Mouse (Mus musculus) lung, adult 2 months (tissue): ENCODE measurements around the gene Cd83. TPM values are rescaled to one million over a fixed set of nuclear protein-coding genes. Genes with fewer than 3 reads are reported as not detected.

Source experiments
- DNase-seq: peaks from one replicate; pipeline ENCODE4 v3.0.0; 2022
- H3K4me1 ChIP-seq: fragments of 200-500 bp; 2 replicates; pipeline ENCODE4 v1.6.1; 2011; ENCODE audit warnings: low read length; ENCODE audit not compliant: control insufficient read depth, insufficient read depth
- H3K4me3 ChIP-seq: fragments of 200-500 bp; replicated peaks from 2 replicates; pipeline ENCODE3; 2011; ENCODE audit warnings: low read depth, mild to moderate bottlenecking, control low read depth, low read length; ENCODE audit errors: extremely low read depth
- CTCF ChIP-seq: fragments of 200-500 bp; IDR thresholded peaks from 2 replicates; pipeline ENCODE4 v1.5.1; 2011; ENCODE audit warnings: mild to moderate bottlenecking, low read length, control low read depth; ENCODE audit not compliant: insufficient read depth
- POLR2A ChIP-seq: fragments of 200-500 bp; IDR thresholded peaks from 2 replicates; pipeline ENCODE4 v1.6.1; 2011; ENCODE audit warnings: low read depth, mild to moderate bottlenecking, control low read depth, low read length, borderline replicate concordance; ENCODE audit errors: extremely low read depth
- WGBS: fragments of 180-500 bp; shearing (Covaris S2); methylation state at CpG from one replicate; pipeline ENCODE4 v1.1.7; 2018; 5-methylcytosine and 5-hydroxymethylcytosine counted together
- polyA plus RNA-seq: library from polyadenylated mRNA; depleted of rRNA; stranded (reverse); fragments of >200 nt; gene quantifications from 2 replicates; pipeline ENCODE4 v1.2.3, GENCODE M21; 2012

Gene Cd83
- polyA plus RNA-seq, 1 experiment, result 6.9 TPM

DNA sequence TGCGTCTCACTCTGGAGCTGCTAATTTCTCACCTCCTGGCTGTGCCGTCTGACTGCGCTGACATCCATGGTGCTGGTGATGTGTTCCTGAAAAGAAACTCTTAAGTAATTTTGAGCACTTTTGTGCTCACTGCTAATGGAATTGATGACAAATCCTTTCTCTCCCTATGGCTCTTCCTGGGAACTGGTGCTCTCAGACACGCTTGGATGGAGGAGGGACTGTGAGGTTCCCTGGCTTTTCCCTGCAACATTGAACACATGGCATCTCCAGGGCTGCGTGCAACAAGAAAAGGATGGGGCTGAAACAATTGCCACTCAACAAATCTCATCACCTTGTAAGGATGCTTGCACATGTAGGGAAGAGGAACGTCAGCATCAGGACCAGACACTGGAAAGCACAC, 11.6 kb upstream of the Cd83 start:
- Histone ChIP-seq H3K4me3 (no peak overlapping the region), H3K4me1 (peaks cover 5% of the 10 kb centered on the region; the same call in 1 of the 2 replicates)
- WGBS, result 94% methylated on average over 6 of the region's 6 CpGs
- DNase-seq, result no peak
- no peak for TF ChIP-seq POLR2A
- TF ChIP-seq CTCF, result no peak

DNA sequence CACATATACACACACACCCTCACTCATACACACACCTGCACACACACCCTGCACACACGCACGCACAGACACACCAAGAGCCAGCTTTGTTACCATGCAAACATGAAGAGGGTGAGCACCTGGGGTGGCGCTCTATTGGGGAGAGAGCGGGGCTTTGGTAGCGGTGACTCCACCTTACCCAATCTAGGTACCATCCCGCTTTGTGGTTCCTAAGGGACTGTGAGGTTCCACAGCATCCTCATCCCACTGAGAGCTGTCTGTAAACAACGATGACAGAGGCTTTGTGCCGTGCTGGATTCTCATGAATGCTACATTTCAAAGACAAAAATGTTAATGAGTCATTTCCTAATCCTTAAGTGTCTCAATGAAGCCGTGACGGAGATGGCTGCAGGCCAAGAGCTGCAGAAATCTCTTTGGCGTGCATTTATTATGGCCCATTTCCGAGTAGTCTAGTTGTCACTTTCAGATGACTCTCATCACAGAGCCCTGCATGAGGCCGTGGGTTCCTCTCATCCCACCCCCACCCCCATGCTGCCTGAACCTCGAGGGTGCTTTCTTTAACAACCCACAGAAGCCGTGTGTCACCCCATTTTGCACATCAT, 10.5 kb upstream of the Cd83 start:
- DNase-seq, result peak; percentile 46
- H3K4me3 ChIP-seq, result no peak overlapping the region
- TF ChIP-seq CTCF (no peak), POLR2A (no peak)
- 39% methylated on average over 15 of the region's 15 CpGs for WGBS
- peaks cover 5% of the 10 kb centered on the region; the same call in 1 of the 2 replicates for H3K4me1 ChIP-seq

DNA sequence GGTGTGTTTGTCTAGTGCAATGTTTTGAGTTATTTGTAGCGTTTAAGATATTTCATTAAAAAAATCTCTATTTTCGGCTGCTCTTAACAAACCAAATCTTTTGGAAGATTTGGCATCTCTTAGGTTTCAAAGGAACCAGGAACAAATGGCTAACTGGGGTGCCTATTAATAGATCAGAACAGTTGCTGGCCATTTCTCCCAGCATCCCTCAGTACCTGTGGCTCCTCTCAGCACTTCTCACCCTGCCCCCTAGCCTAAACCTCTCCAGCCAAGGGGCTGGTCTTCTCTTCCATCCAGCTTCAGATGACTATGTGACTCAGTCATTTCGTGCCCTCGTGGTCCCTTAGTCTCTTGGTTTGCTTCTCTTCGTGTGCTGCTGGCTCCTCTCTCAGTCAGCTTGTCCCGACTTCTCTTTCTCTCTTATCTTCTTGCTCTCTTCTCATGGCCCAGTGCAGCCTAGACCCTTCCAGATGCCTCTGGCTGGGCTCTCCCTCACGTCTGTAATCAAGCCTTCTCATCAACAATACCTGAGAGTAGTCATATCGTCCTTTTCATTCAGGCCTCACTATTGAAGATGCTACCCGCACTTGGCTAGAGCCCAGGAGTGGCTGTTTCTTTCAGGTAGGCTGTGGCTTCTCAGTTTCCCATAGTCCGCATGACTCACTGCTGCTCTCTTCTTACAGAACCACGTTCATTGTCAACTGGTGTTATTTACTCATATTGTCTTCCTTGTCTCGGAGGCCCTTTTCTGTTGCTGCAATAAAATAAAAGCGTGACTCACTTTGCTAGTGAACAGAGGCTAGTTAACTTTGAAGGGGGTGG, 9.8 kb upstream of the Cd83 start:
- WGBS, result 60% methylated on average over 13 of the region's 13 CpGs
- DNase-seq, result no peak
- TF ChIP-seq CTCF (no peak), POLR2A (no peak)
- no peak overlapping the region for H3K4me3 ChIP-seq
- H3K4me1 ChIP-seq, result peaks cover 5% of the 10 kb centered on the region; the same call in 1 of the 2 replicates

DNA sequence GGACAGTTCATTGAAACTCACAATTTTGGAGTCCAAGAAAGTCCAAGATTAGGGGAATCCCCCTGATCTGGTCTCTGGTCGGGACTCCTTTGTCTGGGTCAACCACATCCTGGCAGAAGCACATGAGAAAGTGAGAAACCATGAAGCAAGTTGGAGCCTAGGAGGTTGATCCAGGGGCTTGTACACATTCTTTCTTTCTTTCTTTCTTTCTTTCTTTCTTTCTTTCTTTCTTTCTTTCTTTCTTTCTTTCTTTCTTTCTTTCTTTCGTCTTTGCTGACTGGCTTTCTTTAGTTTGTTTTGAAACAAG, 9.2 kb upstream of the Cd83 start:
- DNase-seq, result no peak
- peaks cover 5% of the 10 kb centered on the region; the same call in 1 of the 2 replicates for H3K4me1 ChIP-seq
- no peak for TF ChIP-seq CTCF
- TF ChIP-seq POLR2A, result no peak
- no peak overlapping the region for H3K4me3 ChIP-seq
- WGBS, result 60% methylated on average over 2 of the region's 2 CpGs

DNA sequence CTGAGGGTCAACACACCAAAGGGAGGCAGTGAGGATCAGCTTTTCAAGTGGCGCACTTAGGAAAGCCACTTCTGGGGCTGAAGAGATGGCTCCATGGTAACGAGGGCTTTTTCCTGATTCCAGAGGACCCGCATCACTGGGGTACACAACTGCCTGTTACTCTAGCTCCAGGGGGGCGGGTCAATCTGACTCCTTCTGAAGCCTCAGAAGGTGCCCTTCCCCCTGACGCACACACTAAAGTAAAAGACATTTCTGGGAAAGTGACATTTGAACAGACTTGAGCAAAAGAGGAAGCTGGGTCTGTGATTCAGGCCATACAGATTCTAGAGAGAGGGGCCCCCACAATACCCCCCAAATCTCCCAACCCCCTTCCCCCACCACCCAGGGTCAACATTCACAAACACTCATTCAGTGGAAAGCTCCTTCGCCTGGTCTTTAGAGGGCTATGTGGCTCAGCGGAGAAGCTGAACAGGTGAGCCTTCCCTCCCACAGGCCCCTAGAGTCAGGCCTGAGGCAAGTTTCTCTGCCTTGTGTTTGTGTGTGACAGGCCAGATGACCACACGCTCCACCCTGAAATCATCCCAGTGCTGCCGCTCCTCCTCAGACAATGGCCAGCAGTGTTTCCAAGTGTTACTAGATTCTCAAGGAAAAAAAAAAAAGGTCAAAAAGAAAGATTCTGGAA, 7.1 kb upstream of the Cd83 start:
- Histone ChIP-seq H3K4me1 (peaks cover 5% of the 10 kb centered on the region; the same call in 1 of the 2 replicates), H3K4me3 (no peak overlapping the region)
- TF ChIP-seq CTCF (no peak), POLR2A (no peak)
- DNase-seq, result no peak
- 64% methylated on average over 9 of the region's 9 CpGs for WGBS

DNA sequence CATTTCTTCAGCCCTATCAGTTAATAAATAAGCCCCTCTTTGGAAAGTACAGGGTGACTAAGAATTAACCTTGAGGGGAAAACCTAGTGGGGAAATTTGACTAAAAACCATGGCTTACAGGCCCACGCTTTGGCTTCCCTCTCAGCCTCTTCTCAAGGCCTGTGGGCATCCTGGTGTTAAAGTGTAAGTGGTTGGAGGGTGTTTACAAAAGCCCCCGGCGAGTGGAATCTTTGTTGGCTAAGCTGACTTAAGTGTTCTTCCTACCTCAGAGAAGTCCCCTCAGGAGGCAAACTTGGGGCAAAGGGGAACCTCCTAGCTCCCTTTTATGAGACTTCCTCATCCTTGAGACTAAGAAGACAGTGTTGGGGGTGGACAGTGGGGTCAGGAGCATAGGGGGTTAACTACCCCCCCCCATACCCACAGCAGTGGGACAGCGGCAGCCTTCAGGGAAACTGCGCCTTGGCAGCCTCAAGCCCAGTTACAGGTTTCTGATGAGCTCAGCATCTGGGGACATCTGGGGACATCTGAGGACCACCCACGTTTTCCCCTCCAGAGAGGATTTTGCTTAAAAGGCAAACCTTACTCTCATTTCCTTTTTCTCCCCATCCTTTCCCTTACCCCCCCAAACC, 6.4 kb upstream of the Cd83 start:
- no peak for DNase-seq
- no peak overlapping the region for H3K4me3 ChIP-seq
- peaks cover 5% of the 10 kb centered on the region; the same call in 1 of the 2 replicates for H3K4me1 ChIP-seq
- WGBS, result 55% methylated on average over 6 of the region's 6 CpGs
- no peak for TF ChIP-seq POLR2A
- no peak for TF ChIP-seq CTCF

DNA sequence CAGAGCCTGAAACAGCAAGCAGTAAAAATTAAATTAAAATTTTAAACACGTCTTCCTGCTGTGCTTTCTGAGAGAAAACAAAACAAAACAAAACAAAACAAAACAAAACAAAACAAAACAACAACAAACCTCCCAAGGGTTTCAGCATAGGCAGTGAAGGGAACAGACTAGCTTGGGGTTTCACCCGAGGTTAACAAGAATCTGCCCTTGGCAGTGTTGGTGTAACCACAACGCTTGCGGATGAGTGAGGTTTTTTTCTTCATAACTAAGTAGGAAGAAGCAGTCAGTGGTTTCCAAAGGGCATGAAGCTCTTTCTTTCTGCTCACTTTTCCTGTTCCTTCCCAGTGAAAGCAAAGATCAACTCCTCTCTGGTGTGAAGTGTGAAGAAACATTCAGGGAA, 5.6 kb upstream of the Cd83 start:
- H3K4me1 ChIP-seq, result peaks cover 5% of the 10 kb centered on the region; the same call in 1 of the 2 replicates
- DNase-seq, result no peak
- no peak overlapping the region for H3K4me3 ChIP-seq
- 48% methylated on average over 4 of the region's 4 CpGs for WGBS
- TF ChIP-seq CTCF, result no peak
- TF ChIP-seq POLR2A, result no peak

DNA sequence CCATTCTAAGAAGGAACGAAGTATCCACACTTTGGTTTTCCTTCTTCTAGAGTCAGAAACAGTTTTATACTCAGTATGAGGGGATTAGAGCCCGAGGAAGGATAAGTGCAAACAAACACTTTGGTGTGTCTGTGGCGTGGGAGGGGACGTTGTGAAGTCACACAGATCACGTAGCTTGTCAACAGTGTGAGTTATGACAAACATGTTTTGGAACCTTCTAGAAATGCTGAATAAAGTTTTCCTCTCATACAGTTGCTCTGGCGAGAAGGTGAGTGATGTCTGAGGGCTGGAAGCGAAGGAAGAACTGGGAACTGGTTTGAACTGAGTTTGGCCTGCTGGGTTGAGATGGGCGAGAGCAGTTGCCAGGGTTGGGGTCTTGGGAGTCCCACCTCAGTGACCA, 4.5 kb upstream of the Cd83 start:
- H3K4me1 ChIP-seq, result peaks cover 5% of the 10 kb centered on the region

DNA sequence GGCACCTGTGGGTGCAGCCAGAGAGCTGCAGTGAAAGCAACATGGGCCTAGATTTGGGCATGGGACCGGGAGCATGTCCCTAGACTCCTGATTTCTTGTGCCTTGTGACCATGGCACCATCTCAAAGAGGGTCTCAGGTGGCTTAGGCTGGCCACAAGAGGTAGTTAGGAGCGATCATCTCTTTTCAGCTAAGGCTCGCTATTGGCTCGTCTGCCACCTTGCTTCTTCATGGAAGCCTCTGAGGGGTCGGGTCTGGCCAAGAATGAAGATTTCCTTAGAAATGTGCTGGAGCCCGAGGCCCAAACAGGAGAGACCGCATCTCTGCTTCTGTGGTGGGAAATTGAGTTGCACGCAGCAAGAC, 1.1 kb downstream of the Cd83 start:
- peak overlapping the region; percentile 69 for H3K4me3 ChIP-seq
- DNase-seq, result no peak
- peaks cover 5% of the 10 kb centered on the region for H3K4me1 ChIP-seq
- TF ChIP-seq POLR2A (no peak), CTCF (no peak)
- 63% methylated on average over 8 of the region's 8 CpGs for WGBS

More for the DNA sequence above, 4.5 kb upstream of the Cd83 start:
- 80% methylated on average over 8 of the region's 8 CpGs for WGBS
- no peak for DNase-seq
- H3K4me3 ChIP-seq, result no peak overlapping the region
- TF ChIP-seq CTCF, result no peak
- TF ChIP-seq POLR2A, result no peak

DNA sequence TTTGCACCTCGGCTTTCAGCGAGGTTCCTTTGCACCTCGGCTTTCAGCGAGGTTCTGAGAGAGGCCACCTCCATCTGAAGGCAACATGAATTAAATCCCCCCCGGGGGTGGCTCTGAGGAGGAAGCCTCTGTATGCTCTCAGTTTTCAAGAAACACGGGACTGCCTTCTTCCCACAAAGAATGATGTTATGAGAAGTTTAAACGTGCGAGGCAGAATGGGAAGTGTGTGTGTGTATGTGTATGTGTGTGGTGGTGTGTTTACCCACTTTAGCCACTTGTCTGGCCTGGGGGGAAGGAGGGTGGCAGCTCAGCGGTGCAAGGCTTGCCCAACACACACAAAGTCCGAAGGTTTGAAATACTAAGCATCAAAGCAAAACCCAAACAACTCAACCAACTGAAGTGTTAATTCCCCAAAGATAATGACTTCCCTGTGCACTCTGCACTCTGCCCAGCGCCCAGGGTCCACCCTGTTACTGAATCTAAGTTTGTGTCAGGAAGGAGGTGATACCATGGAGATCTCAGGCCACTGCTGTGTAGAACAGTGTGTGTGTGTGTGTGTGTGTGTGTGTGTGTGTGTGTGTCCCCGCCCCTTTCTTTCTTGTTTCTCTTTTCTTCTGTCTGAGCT, 1.7 kb downstream of the Cd83 start:
- DNase-seq, result peak; percentile 26
- WGBS, result 31% methylated on average over 12 of the region's 12 CpGs
- H3K4me1 ChIP-seq, result peaks cover 5% of the 10 kb centered on the region
- H3K4me3 ChIP-seq, result peak overlapping the region; percentile 50
- no peak for TF ChIP-seq CTCF
- TF ChIP-seq POLR2A, result 0 out of 2 replicates have a peak, but pooled peaks have one; percentile 12
